Mouse (Mus musculus): Measurements from ENCODE around the gene Dmac2. TPM values are rescaled to one million over a fixed set of nuclear protein-coding genes. Genes with fewer than 3 reads are reported as not detected.
"Not testable (repeated sequence)": the region's sequence is repeated elsewhere in the genome, so short reads cannot be mapped to it uniquely, and the experiment has no call there.

The Dmac2 gene
- polyA plus RNA-seq (2011; ENCODE audit: insufficient read length, low read depth, missing spikeins) = 8.2 and 16.7 TPM in 2 replicates

DNA sequence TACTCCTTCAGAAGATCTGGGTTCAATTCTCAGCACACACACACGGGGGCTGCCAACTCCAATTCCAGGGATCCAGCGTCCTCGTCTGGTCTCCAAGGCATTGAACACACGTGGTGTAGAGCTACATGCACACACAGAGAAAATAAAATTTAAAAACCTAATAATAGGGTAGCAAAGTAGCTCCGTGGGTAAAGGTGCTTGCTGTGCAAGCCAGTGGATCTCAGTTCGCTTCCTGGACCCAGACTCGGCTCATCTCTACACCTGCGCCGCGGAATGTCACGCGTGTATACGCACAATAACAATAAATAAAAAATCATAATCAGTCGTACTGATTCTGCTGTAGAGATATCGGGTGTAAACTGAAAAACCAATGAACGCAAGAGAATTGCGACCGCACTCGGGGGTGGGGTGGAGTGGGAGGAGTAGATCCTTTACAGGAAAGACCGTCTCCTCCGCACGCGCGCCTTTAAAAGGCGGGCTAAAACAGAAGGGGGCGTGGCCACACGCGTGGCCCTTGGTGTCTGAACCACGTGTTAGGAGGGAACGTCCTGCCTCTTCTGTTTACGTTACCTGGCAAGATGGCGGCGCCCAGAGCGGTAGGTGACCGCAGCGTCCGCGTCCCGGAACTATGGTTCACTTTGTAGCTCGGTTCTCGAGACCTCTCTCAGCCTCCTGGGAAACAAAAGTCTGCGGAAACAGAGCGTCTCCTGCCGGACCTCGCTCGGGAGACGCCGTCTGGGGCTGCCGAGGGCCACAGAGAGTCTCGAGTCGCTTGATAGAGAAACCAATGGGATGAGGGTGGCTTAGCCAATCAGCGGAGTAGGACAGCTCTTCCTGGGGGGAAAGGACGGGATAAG, at the start of gene Dmac2:
Gene Dmac2, plus strand, starts transcription at position 550 of the 857 bp plus-strand sequence.
- H3K27ac ChIP-seq (ENCODE audit: insufficient read depth, low read length) = no peak within 1 kb of the TSS
- peak within 1 kb of the TSS; percentile 99 for H3K4me3 ChIP-seq (ENCODE audit: insufficient read depth, low read length)
- H3K4me1 ChIP-seq (ENCODE audit: control insufficient read depth, insufficient read depth, low read length) = no peaks in the 10 kb centered on the region
- no peak for TF ChIP-seq CTCF (IDR thresholded peaks at IDR 0.05; ENCODE audit: borderline replicate concordance, insufficient read depth, low read length)
- TF ChIP-seq POLR2A (IDR thresholded peaks at IDR 0.05; ENCODE audit: low read depth, low read length) = peak; percentile 73

DNA sequence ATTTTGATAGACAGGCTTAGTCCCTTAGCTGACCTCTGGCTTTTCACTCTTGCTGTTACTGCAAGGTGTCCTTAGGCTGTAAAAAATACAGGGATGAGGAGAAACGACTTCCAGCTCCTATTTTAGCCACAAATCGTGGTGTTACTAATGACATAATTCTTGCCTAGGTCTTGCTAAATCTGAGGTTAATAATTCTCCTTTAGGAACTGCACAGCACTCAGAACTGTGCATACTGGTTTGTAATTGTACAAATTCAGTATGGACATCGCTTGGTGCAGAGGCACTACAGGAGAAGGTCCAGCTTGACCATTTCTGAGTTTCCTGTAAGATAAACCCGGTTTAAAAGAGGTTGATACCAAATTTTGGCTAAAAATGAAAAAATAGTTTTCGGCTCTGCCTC, 45.4 kb upstream of the Dmac2 start:
- H3K4me3 ChIP-seq (ENCODE audit: insufficient read depth, low read length); H3K27ac ChIP-seq (ENCODE audit: insufficient read depth, low read length); H3K4me1 ChIP-seq (ENCODE audit: control insufficient read depth, insufficient read depth, low read length): not testable (repeated sequence)

DNA sequence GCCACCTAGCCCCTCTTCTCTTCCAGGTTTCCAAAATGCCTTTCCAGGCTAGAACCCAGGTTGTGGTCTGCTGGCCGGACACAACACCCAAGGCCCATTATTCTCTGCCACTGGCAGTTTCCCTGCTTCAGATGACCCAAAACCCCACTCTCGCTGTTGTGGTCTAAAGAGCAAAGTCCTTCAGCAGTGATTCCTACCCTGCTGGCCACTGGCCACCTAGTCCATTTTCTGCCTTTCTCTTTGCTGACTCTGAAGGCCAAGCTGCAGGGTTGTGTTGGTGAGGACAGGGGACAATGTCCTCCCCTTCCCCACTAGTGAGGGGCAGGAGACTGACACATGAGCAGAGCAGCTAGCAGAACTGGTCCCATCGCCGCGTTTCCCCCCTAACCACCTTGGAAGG, 44.1 kb upstream of the Dmac2 start:
- TF ChIP-seq POLR2A (IDR thresholded peaks at IDR 0.05; ENCODE audit: low read depth, low read length) = no peak
- TF ChIP-seq CTCF (IDR thresholded peaks at IDR 0.05; ENCODE audit: borderline replicate concordance, insufficient read depth, low read length) = no peak
- Histone ChIP-seq H3K27ac (ENCODE audit: insufficient read depth, low read length) (no peak overlapping the region), H3K4me1 (ENCODE audit: control insufficient read depth, insufficient read depth, low read length) (no peaks in the 10 kb centered on the region)

DNA sequence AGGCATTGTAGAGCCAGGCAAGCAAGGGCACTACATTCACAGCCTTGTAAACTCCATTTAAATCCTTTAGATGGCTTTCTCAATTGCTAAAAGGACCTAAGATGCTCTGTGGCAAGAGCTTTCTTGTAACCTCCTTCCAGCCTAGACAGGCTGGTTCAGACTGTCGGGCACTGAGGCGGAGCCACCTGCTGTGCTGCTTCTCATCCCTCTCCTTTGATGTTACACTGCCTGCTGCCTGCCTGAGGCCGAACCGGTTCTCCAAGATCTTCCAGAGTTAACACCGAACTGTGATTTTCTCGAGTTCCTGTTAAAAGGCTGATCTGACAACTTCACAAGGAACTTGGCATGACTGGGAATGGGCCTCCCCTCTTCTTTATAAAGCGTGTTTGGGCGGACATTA, 43.3 kb upstream of the Dmac2 start:
- TF ChIP-seq CTCF (IDR thresholded peaks at IDR 0.05; ENCODE audit: borderline replicate concordance, insufficient read depth, low read length) (no peak), POLR2A (IDR thresholded peaks at IDR 0.05; ENCODE audit: low read depth, low read length) (no peak)
- H3K4me1 ChIP-seq (ENCODE audit: control insufficient read depth, insufficient read depth, low read length) = no peaks in the 10 kb centered on the region
- H3K27ac ChIP-seq (ENCODE audit: insufficient read depth, low read length) = no peak overlapping the region
- no peak overlapping the region for H3K4me3 ChIP-seq (ENCODE audit: insufficient read depth, low read length)

More for the DNA sequence above, 44.1 kb upstream of the Dmac2 start:
- H3K4me3 ChIP-seq (ENCODE audit: insufficient read depth, low read length) = no peak overlapping the region

DNA sequence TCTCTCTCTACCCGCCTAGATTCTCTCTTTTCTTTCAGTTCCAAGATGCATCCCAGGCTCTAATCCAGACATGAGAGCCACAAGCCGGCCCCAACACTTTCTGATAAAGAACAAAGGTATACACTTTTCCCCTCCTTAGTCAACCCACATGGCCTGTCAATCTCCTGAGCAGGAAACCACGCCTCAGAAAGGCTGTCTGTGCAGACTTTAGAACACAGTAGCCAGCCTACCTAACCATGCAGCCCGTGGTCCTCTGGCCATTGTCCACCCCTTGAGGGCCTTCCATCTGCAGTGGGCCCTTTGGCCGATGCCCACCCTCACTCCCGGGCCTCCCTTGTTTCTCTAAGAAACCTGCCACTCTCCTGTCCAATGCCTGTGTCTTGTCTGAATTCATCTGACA, 42.9 kb upstream of the Dmac2 start:
- H3K4me3 ChIP-seq (ENCODE audit: insufficient read depth, low read length); H3K27ac ChIP-seq (ENCODE audit: insufficient read depth, low read length); H3K4me1 ChIP-seq (ENCODE audit: control insufficient read depth, insufficient read depth, low read length): not testable (repeated sequence)

- not testable (repeated sequence) for H3K27ac ChIP-seq (ENCODE audit: insufficient read depth, low read length); H3K4me3 ChIP-seq (ENCODE audit: insufficient read depth, low read length); H3K4me1 ChIP-seq (ENCODE audit: control insufficient read depth, insufficient read depth, low read length)
Measured at GRCm38 (mm10) chr7:25576793-25577437, 42.3 kb upstream of the Dmac2 start.

DNA sequence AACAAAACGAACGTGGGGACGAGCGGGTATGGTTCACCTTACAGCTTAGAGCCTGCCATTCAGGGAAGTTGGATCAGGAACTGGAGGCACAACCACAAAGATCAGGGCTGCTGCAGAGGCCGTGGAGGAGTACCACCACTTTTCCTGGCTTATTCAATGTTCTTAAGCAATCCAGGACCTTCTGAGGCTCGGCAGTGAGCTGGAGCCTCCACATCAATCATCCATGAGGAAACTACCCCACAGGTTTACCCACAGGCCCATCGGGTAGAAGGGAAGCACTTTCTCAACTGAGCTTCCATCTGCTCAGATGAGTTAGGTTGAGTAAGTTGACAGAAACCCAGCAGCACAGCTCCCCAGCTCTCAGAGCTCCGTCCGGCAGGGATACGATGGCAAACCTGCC, 39.8 kb upstream of the Dmac2 start:
- TF ChIP-seq POLR2A (IDR thresholded peaks at IDR 0.05; ENCODE audit: low read depth, low read length) (no peak), CTCF (IDR thresholded peaks at IDR 0.05; ENCODE audit: borderline replicate concordance, insufficient read depth, low read length) (no peak)
- no peak overlapping the region for H3K4me3 ChIP-seq (ENCODE audit: insufficient read depth, low read length)
- H3K4me1 ChIP-seq (ENCODE audit: control insufficient read depth, insufficient read depth, low read length) = no peaks in the 10 kb centered on the region
- no peak overlapping the region for H3K27ac ChIP-seq (ENCODE audit: insufficient read depth, low read length)

- Histone ChIP-seq H3K4me1 (ENCODE audit: control insufficient read depth, insufficient read depth, low read length) (no peaks in the 10 kb centered on the region), H3K4me3 (ENCODE audit: insufficient read depth, low read length) (no peak overlapping the region), H3K27ac (ENCODE audit: insufficient read depth, low read length) (no peak overlapping the region)
- no peak for TF ChIP-seq POLR2A (IDR thresholded peaks at IDR 0.05; ENCODE audit: low read depth, low read length)
- no peak for TF ChIP-seq CTCF (IDR thresholded peaks at IDR 0.05; ENCODE audit: borderline replicate concordance, insufficient read depth, low read length)
Measured at GRCm38 (mm10) chr7:25582301-25582810, 36.9 kb upstream of the Dmac2 start.

DNA sequence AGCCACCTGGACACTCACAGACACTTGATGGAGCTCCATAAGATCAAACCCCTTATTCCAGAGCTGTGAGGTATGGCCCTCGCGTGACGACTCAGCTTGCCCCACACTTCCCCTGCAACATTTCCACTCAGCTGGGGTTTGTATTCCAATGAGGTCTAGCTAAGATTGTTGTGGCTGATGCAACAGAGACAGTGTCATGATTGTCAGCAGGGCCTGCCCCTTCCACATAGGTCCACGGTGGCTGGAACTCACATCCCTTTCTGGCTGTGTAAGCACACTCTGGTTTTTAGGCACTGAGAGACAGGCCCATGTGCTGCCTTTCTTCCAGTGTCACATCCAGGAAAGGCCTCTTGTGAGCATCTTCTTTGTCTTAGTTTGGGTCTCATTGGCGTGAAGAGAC, 34.6 kb upstream of the Dmac2 start:
- H3K4me1 ChIP-seq (ENCODE audit: control insufficient read depth, insufficient read depth, low read length) = no peaks in the 10 kb centered on the region
- no peak for TF ChIP-seq POLR2A (IDR thresholded peaks at IDR 0.05; ENCODE audit: low read depth, low read length)
- no peak for TF ChIP-seq CTCF (IDR thresholded peaks at IDR 0.05; ENCODE audit: borderline replicate concordance, insufficient read depth, low read length)
- H3K27ac ChIP-seq (ENCODE audit: insufficient read depth, low read length) = no peak overlapping the region
- H3K4me3 ChIP-seq (ENCODE audit: insufficient read depth, low read length) = no peak overlapping the region

DNA sequence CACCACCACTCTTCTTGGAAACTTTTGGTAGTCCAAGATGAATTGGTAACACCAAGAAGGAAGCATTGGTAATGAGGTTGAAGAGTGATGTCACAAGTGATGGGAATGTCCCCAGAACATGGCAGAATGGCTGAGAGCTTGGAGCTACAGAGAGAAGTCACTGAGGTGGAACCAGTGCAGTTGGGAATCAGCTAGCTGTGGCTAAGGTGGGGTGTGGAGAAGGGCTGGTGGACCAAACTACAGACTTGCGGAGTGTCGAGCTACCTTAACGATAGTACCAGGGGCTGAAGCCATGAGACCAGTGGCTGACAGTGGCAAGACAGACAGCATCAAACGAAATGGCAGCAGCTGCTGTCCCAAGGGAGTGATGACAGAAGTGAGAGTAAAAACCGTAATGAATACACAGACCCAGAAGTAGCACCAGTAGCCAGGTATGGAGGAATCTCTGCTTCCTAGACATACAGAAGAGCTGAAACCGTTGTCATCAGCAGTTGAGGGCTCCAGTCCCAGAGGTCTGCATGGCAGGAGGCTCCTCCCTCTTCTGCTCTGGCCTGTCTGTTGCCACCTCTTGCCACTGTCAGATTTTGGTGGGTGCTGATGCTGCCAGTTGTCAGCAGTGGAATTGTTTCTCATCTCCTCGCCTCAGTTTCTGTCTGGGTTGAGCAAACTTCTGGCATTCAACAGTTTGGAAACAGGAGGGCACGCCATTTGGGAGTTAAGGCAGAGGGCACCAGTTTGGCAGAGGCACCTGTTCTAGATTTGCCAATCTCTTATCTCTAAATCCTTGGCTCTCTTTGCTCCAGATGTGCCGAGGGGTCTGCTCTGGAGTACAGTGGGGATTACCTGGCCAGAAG, 33.6 kb upstream of the Dmac2 start:
- Histone ChIP-seq H3K27ac (ENCODE audit: insufficient read depth, low read length) (no peak overlapping the region), H3K4me1 (ENCODE audit: control insufficient read depth, insufficient read depth, low read length) (no peaks in the 10 kb centered on the region), H3K4me3 (ENCODE audit: insufficient read depth, low read length) (no peak overlapping the region)
- TF ChIP-seq CTCF (IDR thresholded peaks at IDR 0.05; ENCODE audit: borderline replicate concordance, insufficient read depth, low read length) (no peak), POLR2A (IDR thresholded peaks at IDR 0.05; ENCODE audit: low read depth, low read length) (no peak)
